Mouse (Mus musculus): ENCODE measurements around the gene Sh3pxd2a.
A peak's percentile ranks its signal among the peaks of the same experiment; 100 is the strongest.

Sh3pxd2a gene

DNA sequence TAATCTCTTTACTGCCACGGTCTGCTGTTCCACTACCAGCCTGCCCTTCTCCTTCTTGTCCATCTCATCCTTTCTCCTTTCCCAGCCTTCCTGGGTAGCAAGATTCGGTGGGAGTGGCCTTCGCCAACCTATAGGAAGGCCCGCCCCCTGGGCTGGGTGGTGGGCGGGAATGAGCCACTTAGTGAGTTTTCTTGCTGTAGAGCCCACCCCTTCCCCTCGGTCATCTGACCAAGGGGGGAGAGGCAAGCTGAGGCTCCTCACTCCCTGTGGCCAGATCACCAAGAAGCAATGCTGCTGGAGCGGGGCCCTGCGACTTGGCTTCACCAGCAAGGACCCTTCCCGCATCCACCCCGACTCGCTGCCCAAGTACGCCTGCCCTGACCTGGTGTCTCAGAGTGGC is 224.1 kb downstream of the Sh3pxd2a start:
- DNase-seq (ENCODE audit: low spot score in 2 of 2): no peak

DNA sequence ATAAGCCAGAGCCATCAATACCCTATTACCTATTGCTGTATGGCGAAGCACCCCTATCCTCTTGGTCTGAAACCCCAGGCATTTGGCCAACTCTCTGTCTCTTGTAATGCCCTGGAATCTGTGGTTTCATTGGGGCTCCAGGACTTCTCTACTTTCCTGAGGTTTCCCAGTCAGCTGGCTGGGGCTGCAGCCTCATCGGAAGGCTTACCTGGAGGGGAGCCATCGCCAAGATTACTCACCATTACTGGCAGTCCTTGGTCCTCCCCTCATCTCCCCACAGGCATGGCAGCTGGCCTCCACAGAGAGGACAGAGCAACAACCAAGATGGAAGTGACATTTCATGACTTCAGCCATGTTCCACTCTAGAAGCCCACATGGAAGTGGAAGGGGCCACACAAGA is 231.1 kb downstream of the Sh3pxd2a start:
- DNase-seq (ENCODE audit: low spot score in 2 of 2): no peak

DNA sequence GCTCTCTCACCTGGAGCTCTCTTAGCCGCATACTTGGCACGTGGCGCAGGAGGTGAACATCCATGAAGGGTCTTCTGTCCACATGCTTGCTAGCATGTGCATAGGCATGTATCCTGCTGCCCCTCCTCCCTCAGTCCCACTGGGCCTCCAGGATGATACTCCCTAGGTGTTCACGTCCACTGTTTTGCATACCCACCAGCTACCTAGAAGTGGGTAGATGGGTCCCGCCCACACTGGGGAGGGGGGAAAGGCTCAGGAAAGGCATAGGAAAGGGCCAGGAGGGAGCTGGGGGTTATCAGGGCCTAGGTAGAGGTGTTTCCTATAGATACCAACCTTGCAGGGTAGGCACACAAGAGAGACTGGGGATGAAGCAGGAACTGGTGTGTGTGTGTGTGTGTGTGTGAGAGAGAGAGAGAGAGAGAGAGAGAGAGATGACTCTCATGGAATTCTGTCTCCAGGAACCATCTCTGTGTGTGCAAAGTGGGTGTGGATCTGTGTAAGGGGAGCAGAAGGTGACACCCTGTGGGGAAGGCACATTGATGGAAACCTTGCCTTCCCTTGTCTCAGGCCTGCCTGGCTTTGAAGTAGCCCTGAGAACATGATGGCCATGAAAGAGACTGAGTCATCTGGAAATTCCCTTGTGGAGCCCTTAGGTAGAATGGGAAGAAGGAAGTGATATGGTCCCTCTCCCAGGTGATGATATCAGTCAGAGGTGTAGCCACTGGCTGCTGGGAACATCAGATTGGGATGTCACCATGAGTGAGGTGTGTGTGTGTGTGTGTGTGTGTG is 231.9 kb downstream of the Sh3pxd2a start:
- no peak for DNase-seq (ENCODE audit: low spot score in 2 of 2)

DNA sequence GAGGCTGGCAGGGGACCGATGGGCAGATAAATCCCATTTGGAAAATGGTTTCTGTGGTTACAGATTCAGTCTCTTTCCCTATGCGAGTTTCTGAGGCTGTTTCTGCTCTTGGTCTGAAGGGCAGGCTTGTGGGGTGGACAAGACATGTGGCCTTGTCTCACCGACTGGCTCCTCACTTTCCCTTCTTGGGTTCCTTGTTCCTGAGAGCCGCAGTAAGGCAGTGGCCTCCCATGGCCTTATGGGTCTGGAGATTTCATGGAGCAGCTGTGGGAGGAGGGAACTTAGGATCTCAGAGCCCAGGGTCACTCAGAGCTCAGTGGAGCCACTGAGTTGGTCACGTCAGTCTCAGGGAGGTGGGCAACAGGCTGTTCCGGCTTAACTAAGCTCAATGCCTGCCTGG is 232.8 kb downstream of the Sh3pxd2a start:
- DNase-seq (ENCODE audit: low spot score in 2 of 2): no peak

DNA sequence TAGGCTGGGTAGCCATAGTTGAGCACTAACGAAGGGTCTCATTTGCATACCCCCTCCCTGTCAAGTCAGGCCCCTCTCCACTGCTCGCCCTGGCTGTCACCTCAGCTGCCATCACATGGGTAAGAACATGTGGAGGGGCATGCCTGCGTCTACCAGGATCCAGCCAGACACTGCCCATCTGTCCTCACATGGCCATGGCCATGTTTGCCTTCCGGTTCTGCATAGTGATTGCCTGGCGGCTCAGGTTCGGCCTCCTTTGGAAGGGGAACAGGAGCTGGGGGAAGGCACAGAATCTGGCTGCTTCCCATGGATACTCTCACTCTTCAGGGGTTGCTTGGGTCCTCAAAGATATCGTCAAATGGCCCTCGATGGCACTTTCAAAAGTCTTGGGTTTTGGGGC is 233.5 kb downstream of the Sh3pxd2a start:
- DNase-seq (ENCODE audit: low spot score in 2 of 2): no peak

DNA sequence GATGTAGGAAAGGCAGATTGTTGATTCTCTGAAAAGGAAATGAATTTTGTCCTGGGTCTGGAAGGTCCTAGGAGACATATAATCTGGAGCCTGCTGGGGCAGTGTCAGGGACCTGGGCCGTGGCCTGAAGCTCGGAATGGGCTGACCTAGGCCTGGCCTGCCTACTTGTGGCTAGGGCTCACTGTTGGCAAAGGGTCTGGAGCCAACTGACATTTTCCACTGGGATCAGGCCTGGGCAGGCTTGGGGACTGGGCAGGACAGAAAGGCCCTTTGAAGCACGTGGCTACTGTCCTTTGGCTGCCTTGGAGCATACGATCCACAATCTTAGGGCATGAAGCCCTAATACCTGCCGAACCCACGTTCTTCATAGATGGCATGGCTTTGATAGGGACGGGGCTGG is 234.1 kb downstream of the Sh3pxd2a start:
- no peak for DNase-seq (ENCODE audit: low spot score in 2 of 2)

DNA sequence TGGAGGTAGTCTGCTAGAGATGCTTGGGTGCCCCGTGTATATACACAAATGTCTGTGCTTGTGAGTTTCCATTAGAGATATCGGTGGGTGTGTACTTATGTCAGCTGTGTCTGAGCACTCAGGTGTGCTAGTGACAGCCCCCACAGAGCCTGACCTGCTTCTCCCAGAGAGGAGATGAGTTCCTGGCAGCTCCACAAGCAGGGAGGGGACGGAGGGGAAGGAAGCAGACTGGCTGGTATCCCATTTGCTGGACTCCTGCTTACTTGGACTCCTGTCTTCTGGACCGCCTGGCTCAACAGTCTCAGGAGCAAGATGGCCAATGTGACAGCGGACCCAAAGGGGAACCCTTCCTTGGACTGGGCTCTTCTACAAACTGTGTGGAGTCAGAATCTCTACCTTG is 234.7 kb downstream of the Sh3pxd2a start:
- no peak for DNase-seq (ENCODE audit: low spot score in 2 of 2)

DNA sequence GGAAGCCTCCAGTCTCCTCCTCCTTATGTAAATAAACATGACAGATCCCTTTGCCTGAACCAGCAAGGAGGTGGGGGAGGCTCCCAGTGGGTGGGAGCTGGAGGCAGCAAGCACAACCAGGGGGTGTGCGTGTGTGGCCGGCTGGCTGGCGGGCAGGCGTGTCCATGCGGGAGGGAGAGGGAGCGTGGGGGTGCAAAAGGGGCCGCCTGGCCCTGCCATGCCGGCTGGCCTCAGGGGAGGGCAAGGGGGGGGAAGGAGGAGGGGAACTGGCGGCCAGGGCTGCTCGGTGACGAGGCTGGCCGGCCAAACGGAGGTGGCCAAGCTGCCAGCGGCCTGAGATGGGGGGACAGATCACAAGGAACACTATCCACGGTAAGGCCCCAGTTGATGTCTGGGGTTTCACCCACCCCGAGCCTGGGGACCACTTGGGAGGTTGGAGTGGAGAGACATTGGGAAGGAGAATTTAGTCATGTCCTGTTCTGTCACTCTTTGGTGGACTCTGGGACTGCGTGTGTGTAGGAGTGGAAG is 235.4 kb downstream of the Sh3pxd2a start:
- DNase-seq (ENCODE audit: low spot score in 2 of 2): peak; percentile 65 to 69

DNA sequence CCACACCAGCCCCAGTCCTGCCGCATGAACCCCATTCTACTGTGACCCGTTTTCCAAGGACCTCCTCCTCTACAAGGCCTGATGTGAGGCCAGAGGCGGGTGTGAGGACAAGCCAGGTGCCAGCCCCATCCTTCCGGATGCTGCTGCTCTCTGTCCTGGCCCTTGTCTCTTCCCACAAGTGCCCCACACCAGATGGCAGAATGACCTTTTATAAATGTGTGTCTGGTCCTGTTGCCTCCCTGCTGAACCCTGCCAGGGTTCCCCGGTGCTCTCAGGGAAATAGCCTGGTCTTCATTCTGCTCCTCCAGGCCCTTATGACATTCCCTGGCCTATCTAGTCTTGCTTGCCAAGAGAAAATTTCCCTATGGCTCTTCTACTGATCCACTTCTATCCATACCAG is 238.4 kb downstream of the Sh3pxd2a start:
- no peak for DNase-seq (ENCODE audit: low spot score in 2 of 2)

DNA sequence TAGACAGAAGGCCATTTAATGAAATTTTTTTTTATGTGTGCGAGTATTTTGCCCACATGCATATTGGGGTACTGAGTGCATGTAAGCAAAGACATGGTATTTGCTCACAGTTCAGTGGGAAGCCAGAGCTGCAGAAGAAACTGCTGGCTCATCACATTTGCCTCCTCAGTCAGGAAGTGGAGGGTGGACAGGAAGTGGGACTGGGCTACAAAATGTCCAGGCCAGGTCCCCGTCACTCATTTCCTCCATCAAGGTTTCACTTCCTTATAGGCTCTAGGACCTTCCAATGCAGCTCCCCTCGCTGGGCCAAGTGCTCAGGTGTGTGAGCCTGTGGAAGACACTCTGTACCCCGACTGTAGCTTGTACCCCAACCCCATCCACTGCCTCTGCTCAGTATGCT is 239.5 kb downstream of the Sh3pxd2a start:
- no peak for DNase-seq (ENCODE audit: low spot score in 2 of 2)

DNA sequence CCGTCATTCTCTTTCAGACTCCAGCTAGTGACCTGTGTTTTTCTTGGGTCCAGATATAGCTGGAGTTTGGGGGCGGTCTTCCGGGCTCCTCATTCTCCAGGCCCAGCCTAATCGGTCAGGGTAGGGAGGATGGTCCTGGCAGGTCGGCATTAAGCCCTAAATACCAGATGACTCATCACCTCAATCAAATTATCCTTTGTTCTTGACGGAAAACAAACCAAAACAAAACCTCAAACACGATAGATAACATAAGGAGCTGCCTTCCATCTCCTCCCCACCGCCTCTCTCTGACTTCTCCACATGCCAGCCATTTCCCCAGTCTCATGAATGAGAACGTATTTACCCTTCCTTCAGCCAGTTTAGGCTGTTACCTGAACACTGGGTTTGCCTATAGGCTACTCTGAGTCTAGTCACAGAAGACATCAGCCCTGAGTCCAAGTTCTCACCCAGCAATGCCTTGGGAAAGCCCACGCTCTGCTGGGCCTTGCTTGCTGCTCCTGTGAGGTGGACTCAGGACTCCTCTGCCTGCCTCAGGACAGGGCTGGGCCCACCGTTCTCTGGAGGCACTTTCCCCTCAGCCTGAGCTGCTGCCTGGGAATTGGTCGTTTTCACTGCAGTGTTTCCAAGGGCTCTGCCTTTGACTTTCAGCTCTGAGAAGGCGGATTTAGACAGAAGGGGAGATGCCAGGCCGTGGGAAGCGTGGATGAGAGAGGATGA is 241.2 kb downstream of the Sh3pxd2a start:
- DNase-seq (ENCODE audit: low spot score in 2 of 2): no peak

DNA sequence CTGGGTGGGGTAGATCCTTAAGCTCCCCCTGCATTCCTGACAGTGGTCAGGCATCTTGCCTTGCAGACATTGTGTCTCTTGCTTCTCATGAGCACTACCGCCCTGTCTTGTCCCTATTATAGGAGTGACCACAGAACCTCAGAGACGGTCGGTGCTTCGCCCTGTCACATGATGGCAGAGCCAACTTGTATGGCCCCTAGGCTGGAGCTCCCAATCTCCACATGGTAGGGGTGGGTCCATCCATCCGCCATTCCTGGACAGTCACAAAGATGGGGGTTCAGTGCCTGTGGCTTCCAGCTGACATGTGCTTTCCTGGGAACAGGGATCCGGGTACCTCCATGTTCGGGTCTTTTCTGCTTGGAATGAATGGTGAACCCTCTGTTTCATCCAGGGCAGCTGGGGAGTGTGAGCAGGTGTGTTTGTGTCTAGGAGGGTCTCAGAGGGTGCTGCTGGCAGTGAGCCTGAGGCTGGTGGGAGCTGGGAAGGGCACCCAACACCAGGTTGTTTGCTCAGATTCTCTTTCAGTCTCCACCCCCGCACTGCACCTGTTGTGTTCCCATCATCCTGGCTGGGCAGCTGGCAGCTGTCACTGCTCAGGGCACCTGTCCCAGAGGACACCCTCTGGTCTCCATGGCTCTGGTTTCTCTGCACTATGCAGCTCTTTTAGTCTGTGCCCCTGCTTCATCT is 241.9 kb downstream of the Sh3pxd2a start:
- DNase-seq (ENCODE audit: low spot score in 2 of 2): peak in 1 of 2 experiments; percentile 19

DNA sequence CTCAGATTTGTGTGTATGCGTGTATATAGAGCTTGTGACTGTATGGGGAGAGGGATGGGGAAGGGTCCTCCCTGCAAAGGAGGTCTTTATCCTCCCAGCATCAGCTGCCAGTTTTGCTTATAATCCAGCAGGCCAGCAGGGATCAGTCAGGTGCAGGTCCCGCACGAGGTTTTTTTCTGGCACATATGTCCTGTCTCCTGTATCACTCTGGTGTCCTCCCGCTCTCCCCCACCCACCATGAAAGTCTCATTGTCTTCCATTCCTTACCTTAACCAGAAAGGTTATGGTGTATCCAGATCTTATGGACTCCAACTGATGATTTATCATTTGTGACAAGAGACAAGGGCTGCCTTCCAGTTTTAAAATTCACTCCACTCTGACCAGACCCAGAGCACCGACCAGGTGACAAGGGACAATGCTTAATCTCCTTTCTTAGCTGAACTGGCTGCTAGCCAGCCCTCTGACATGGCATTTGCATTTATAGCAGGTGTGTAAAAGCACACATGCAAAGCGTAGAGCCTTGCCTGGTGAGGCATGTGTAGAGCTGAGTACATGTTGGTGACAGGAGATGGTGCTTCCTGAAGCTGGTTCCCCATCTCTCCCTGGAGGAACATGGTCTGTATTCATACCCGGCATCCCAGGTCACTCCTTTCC is 242.6 kb downstream of the Sh3pxd2a start:
- no peak for DNase-seq (ENCODE audit: low spot score in 2 of 2)

DNA sequence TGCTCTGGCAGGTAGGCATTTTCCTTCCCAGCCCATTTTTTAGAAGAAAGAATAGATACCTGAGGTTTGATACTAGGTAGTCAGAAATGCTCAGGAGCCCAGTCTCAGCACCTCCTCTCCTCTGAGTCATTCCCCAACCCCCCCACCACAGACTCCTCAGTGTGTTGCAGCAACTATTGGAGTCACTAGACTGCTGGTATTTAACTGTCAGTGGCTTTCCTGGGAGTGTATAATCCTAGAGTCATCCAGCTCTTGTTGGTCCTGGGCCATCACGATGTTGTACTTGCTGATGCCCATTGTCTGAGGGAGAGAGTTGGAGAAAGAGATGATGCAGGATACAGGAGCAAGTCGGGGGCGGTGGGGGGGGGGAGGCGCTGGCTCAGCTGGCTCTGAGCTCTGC is 243.2 kb downstream of the Sh3pxd2a start:
- DNase-seq (ENCODE audit: low spot score in 2 of 2): no peak

DNA sequence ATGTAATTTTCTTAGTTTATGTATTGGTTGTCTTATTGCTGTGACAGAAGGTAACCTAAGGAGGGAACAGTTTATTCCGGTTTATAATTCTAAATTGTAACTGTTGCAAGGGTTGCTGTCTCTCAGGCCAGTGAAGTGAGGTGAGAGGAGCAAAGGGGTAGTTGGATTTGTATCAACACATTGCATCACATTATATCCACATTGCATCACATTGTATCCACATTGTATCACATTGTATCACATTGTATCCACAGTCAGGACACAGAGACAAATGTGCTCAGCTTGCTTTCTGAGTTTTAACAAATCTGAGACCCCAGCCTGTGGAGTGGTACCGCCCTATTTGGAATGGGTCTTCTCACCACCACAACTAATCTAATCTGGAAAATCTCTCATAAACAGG is 244.0 kb downstream of the Sh3pxd2a start:
- DNase-seq (ENCODE audit: low spot score in 2 of 2): no peak

DNA sequence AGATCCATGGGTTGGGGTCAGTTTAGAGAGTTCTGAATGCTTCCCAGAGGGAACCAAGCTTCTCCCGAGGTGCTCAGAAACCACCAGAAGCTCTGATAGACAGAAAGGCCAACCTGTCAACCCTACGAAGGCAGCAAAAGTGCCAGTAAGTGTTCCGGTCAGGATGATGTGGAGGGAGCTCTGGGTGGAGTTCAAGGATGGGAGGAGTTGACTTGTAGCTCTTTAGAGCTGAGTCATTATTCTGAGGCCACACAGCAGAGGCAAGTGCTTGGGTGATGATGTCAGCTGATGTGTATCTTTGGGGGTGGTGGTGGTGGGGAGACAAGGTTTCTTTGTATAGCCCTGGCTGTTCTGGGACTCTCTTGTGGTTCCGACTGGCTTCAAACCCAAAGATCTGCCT is 244.6 kb downstream of the Sh3pxd2a start:
- no peak for DNase-seq (ENCODE audit: low spot score in 2 of 2)

DNA sequence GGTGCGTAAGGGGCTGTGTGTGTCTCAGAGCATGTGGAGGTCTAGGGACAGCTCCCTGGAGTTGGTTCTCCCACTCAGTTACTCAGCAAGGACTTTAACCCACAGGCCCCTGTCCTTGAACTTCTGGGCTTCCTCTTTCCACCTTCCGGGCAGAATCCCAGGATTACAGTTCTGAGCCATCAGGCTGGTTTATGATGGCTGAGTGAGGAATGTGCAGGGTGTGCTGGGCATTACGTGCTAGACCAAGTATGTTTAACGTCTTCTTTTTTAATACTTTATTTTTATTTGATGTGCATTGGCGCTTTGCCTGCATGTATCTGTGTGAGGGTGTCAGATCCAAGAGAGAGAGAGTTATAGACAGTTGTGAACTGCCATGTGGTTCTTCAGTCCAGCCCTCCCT is 247.4 kb downstream of the Sh3pxd2a start:
- DNase-seq (ENCODE audit: low spot score in 2 of 2): no peak

DNA sequence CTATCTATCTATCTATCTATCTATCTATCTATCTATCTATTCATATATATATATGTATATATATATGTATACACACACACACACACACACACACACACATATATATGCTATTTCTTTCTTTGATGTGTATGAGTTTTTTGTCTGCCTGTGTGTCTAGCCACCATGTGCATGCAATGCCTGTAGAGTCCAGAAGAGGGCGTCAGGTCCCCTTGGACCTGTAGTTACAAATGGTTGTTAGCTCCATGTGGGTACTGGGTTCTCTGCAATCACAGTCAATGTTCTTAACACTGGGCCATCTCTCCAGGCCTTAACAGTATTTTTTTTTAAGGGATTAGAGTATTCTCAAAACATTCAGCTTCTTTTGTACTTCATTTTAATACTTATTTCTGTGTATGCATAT is 250.7 kb downstream of the Sh3pxd2a start:
- no peak for DNase-seq (ENCODE audit: low spot score in 2 of 2)

DNA sequence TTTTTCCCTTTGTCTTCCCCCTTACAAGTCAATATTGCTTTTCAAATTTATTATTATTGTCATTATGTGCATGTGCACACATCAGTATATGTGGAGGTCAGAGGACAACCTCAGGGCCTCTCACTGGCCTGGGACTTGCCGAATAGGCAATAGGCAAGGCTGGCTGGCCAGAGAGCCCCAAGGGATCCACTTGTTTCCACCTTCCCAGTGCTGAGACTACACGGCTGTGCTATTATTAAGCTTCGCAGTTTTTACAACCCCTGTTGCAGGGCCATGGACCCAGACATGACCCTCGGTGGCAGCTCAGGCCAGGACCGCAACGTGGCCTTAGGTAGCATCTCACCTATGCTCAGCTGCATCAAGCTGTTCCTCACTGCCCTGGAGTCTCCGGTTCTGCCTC is 251.8 kb downstream of the Sh3pxd2a start:
- DNase-seq (ENCODE audit: low spot score in 2 of 2): no peak

DNA sequence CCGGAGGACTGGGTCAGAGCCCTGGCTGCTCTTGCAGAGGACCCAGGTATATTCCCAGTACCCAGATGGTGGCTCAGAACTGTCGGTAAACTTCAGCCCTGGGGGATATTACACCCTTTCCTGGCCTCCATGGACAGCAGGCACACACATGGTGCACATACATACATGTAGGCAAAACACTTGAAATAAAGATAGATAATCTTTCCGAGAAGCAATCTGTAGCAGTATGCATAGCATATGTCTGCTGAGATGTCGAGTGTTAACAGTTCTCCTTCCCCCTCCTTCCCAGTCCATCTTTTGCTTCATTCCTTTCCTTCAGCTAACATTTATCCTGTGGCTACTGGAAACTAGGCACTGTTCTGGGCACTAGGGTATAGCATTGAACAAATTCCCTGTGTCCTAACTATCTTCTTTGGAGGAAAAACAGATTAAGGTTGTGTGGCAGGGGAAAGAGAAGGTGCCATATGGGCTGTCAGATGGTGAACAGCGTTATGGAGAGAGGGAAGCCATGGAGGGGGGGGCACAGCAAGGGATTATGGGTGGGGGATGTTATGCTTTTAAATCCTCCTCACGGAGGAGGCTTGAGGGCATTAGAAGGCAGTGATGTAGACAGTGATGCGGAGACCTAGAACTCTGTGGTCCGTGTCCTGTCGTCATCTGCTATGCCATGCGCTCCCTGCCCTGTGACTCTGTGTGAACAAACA is 252.4 kb downstream of the Sh3pxd2a start:
- DNase-seq (ENCODE audit: low spot score in 2 of 2): no peak

DNA sequence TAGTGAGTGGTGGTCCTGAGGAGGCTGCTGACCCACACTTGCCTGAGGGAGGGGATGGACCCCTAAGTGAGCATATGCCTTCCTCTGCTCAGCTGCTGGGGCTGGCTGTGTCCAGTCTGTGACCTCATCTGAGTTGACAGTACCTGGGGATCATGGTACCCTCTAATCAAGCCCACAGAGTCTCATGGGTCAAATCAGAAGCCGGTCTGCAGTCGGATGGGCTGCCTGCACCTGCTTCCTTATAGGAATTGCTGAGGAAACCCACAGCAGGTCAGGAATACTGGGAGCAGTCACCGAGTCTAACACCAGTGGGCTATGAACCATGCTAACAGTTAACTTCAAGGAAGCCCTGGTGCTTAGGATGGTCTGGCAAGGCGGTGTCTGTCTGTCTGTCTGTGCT is 253.8 kb downstream of the Sh3pxd2a start:
- DNase-seq (ENCODE audit: low spot score in 2 of 2): no peak
